Mouse (Mus musculus) bone marrow, adult 2 months (tissue): ENCODE measurements around the gene Cdk5rap2.

Experiments used
- CTCF ChIP-seq: fragments of 200-500 bp; IDR thresholded peaks from 2 replicates; pipeline ENCODE4 v1.5.1; 2011; ENCODE audit warnings: low read length, control low read depth; ENCODE audit not compliant: control insufficient read depth, insufficient read depth
- POLR2A ChIP-seq: fragments of 200-500 bp; IDR thresholded peaks from 2 replicates; pipeline ENCODE4 v1.6.1; 2011; ENCODE audit warnings: low read depth, mild to moderate bottlenecking, control low read depth, low read length, borderline replicate concordance; ENCODE audit not compliant: control insufficient read depth

DNA sequence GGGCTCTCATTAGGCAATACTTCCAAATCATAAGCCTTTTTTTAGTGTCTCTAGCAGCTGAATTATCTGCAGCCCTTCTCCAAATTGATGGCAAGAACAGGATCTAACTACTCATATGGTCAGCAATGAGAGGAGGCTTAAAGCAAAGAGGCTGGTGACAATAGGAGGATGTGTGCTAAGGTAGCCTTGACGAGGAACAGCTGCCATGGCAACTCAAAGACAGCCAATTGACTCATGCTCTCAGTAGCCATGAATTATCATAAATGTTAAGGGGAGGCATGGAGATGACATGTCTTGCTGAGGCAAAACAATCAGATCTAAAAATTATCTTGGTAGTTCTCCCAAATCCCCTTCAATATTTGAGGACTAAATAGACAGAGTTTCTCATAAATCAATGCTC is 82.8 kb downstream of the Cdk5rap2 start:
- TF ChIP-seq CTCF = no peak
- TF ChIP-seq POLR2A = no peak
